Mouse (Mus musculus) spleen, adult 18-20 months (tissue): ENCODE measurements around the gene Dnpep.
A peak's percentile ranks its signal among the peaks of the same experiment; 100 is the strongest.

Experiments
- DNase-seq, 2 experiments: peaks; one replicate each; pipeline ENCODE4 v3.0.0; 2022; ENCODE audit warnings: mixed read lengths in 2 of 2

The Dnpep gene

GRCm38 (mm10) chr1:75327461-75327860, 9.7 kb upstream of the Dnpep start:
- no peak for DNase-seq

- DNase-seq: no peak
Observed at GRCm38 (mm10) chr1:75319166-75319565, 1.4 kb upstream of the Dnpep start.

GRCm38 (mm10) chr1:75318736-75319135, 946 bp upstream of the Dnpep start:
- no peak for DNase-seq

- DNase-seq: no peak
Observed at GRCm38 (mm10) chr1:75318301-75318700, 511 bp upstream of the Dnpep start.

GRCm38 (mm10) chr1:75316861-75317240, 939 bp downstream of the Dnpep start:
- DNase-seq: peak; percentile 76 to 77

GRCm38 (mm10) chr1:75315456-75316365, 2.1 kb downstream of the Dnpep start:
- DNase-seq: peak in 1 of 2 experiments; percentile 10

GRCm38 (mm10) chr1:75315011-75315410, 2.8 kb downstream of the Dnpep start:
- no peak for DNase-seq

GRCm38 (mm10) chr1:75311694-75312093, 6.1 kb downstream of the Dnpep start:
- no peak for DNase-seq

- no peak for DNase-seq
Observed at GRCm38 (mm10) chr1:75304662-75305061, 13.1 kb downstream of the Dnpep start.

GRCm38 (mm10) chr1:75294294-75294693, 23.5 kb downstream of the Dnpep start:
- no peak for DNase-seq

- no peak for DNase-seq
Observed at GRCm38 (mm10) chr1:75293331-75293701, 24.5 kb downstream of the Dnpep start.

GRCm38 (mm10) chr1:75292476-75293330, 25.1 kb downstream of the Dnpep start:
- DNase-seq: no peak

- no peak for DNase-seq
Observed at GRCm38 (mm10) chr1:75291321-75291720, 26.5 kb downstream of the Dnpep start.

GRCm38 (mm10) chr1:75290582-75290981, 27.2 kb downstream of the Dnpep start:
- DNase-seq: no peak

GRCm38 (mm10) chr1:75289888-75290431, 27.8 kb downstream of the Dnpep start:
- no peak for DNase-seq

- DNase-seq: no peak
Observed at GRCm38 (mm10) chr1:75289376-75289775, 28.4 kb downstream of the Dnpep start.

- no peak for DNase-seq
Observed at GRCm38 (mm10) chr1:75284911-75285310, 32.9 kb downstream of the Dnpep start.

GRCm38 (mm10) chr1:75283017-75283416, 34.8 kb downstream of the Dnpep start:
- no peak for DNase-seq

GRCm38 (mm10) chr1:75278228-75278627, 39.6 kb downstream of the Dnpep start, which contains the start of gene Resp18:
Gene Resp18, minus strand, starts transcription at chr1:75278415.
- no peak for DNase-seq

GRCm38 (mm10) chr1:75277195-75278188, 40.3 kb downstream of the Dnpep start:
- peak in 1 of 2 experiments; percentile 19 for DNase-seq

GRCm38 (mm10) chr1:75264091-75264880, 53.5 kb downstream of the Dnpep start, which contains the start of gene Ptprn:
Gene Ptprn, minus strand, starts transcription at chr1:75264502.
- no peak for DNase-seq
